Mouse (Mus musculus) ES-Bruce4 (cell line): ENCODE data around the gene Cpn1.

Experiments
- CTCF ChIP-seq: IDR thresholded peaks from one replicate; pipeline ENCODE4 v1.8.1; 2011; ENCODE audit warnings: low read depth, low read length
- POLR2A ChIP-seq: IDR thresholded peaks from one replicate; pipeline ENCODE4 v1.8.1; 2011; ENCODE audit warnings: low read length; ENCODE audit not compliant: insufficient read depth

DNA sequence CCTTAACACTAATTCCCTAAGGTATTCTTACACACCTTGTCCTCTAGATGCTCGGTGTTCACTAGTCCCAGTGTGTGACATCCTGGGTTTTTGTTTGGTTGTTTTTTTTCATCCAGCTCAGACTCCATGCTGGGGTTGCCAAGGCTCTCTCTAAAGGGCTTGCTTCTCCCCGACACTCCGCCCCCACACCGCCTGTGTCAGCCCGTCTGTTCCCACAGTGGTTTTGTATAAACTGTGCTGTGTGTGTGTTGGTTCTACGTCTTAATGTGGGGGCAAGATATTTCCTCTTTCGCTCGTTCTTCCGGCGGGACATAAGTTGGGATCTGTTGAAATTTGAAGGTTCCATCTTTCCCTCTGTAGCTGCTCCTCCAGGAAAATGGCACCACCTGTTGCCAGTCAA is 11.7 kb upstream of the Cpn1 start:
- no peak for TF ChIP-seq CTCF
- no peak for TF ChIP-seq POLR2A
